Mouse (Mus musculus) adrenal gland, adult 2 months (tissue): Measurements from ENCODE around the gene Agtr1a. TPM values are rescaled to one million over a fixed set of nuclear protein-coding genes. Genes with fewer than 3 reads are reported as not detected.
A peak's percentile ranks its signal among the peaks of the same experiment; 100 is the strongest.

ENCODE experiments used
- DNase-seq: peaks from one replicate; pipeline ENCODE4 v3.0.0; 2021
- long read RNA-seq: library from polyadenylated mRNA; stranded (forward); transcript quantifications from one replicate; pipeline ENCODE4 v2.0.0, GENCODE M21; 2021
- polyA plus RNA-seq: library from polyadenylated mRNA; depleted of rRNA; stranded (reverse); fragments of >200 nt; gene quantifications from 2 replicates; pipeline ENCODE4 v1.2.3, GENCODE M21; 2012; rRNA removed
- total RNA-seq, 2 experiments: library from RNA; stranded (reverse); gene quantifications; 2 replicates each; pipeline ENCODE4 v1.2.3; 2021

The Agtr1a gene
- total RNA-seq (100 to 1,000 TPM; 260 to 306 TPM), polyA plus RNA-seq (93.2 and 120 TPM in 2 replicates)
- long read RNA-seq, transcript Agtr1a-201 (3 exons, 2,199 nt), result major isoform, 84 of 94 reads
- long read RNA-seq, partial matches to known transcripts, result 0 of 94 reads
- long read RNA-seq, other reads (novel, unspliced or antisense), result 10 of 94 reads

- peak; percentile 94 for DNase-seq
Measured at GRCm38 (mm10) chr13:30336148-30336801, at the start of gene Agtr1a. TSS of gene Agtr1a (plus strand) at chr13:30336441.

DNA sequence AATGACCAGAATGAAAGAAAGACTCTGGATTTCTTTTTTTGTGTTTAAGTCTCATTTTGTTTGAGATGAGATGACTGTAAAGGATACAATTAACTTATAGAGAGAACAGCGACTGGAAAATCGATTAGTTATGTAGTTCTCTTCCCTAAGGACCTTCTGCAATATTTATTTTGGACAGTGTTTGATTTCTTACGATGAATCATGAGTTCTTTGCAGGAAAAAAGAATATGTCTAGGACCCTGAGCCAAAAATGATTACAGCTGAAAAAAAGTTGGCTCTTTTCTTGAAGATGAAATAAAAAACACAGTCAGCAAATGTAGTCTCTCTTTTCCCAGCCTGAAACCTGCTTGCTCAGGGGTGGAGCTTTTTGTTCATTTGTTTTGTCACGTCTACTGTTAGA is 26.0 kb upstream of the Agtr1a start:
- DNase-seq, result no peak

DNA sequence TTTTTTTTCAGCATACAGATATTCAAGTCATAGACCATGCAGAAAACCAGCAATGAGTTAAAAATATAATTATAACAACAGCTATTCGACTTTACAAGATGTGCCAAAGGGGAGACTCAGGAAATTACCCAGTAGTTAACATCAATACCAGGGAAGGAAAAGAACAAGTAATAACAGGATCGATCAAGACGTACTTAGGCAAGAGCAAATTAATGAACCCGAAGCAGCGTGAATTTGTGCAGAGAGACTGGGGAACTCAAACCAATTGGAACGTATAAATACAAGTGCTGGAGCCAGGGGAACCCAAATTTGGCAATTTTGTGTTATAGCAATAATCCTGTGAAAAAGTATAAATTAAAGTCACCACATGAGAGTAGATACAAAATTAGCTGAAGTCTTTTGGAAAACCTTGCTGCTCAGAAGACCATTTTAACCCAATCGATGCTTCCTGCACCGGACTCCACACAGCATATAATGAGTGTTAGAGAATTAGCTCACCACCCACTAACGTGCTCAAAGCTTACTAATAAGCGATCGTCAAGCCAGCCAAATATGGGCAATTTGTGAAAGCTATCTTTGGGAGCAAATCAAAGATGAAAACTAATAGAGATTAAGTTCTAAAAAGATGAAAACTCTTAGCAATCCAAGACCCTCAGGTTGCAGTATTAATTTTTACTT is 11.4 kb upstream of the Agtr1a start:
- no peak for DNase-seq

DNA sequence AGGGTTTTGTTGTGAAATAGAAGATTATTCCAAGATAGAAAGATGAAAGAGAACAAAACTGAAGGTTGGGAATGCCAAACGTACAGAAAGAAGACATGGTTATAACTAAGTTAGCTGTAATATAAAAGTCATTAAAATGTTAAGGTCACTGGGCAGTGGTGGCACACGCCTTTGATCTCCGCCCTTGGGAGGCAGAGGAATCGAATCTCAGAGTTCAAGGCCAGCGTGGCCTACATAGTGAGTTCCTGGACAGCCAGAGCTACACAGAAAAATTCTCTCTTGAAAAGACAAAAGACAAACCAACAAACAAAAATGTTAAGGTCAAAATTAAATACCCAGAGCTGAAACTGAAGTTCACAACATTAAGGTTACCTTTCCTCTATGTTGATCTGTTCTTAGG is 5.2 kb upstream of the Agtr1a start:
- peak; percentile 85 for DNase-seq

DNA sequence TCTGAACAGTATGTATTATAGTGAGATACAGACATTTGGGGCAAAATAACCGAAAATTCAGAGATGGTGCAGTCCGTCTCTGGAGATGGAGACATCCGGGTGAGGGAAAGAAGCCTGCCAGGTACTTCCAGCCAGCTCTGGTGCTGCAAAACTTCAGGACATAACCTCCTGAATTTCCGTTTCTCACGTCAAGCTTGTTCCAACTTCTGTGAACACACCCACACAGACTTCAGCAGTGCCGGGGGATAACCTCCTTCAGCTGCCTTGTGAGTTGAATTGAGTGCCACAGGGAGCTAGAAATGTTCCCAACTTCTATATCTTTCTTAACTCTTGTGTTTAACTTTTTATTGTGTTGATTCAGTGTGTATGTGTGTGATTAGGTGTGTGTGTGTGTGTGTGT is 4.4 kb upstream of the Agtr1a start:
- DNase-seq, result no peak

DNA sequence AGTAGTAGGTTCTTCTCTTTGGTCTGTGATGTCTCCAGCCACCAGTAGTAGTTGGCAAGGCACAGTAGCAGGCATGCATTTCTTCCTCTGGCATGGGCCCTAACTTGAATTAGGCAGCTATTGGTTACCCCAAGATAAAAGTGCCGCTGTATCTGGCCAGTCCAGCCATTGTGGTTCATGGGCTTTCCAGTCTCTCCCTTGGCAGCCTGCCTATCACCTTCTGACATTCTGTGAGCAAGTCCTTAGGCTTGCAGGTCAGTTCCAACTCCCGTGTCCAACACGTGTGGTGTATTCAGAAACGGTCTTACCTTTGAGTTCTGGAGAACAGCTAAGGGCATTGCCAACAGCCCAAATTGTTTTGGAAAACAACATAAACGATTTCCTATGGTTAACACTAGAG is 3.7 kb upstream of the Agtr1a start:
- DNase-seq, result peak; percentile 45

DNA sequence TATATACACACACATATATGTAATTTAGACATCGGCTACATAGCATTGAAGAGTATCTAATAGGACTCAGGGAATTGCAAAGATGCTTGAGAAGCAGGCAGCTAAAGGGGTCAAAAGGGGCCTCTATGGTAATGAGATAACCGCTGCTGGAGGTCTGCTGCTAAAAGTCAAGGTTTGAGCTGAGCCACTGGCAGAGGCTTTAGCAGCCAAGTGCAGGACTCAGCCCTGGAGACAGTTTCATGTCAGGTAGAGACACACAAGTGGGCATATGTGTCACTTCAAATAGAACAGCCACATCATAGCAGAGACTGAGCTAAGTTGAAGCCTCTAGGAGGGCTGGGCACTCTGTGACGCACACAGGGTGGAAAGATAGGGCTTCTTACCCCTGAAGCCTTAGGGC is 1.6 kb upstream of the Agtr1a start:
- DNase-seq, result peak; percentile 59

DNA sequence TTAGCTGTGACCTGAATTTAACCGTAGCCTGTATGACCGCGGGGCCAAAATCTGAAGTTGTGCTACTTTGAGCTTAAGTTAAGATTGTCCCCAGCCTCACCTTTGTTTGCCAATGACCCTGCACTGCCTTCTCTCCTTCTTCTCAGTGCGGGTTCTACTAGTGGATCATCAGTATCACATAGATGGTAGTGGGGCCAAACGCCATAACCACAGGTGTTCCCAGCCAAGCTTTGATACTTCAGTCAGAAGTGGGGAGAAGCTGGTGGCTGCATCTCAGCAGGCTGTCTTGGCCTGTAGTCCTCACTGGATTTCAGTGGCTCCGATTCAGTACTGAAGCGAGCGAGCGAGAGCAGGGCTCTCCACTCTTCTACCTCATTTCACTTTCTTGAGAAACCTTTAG is 672 bp downstream of the Agtr1a start:
- DNase-seq, result peak; percentile 41

GRCm38 (mm10) chr13:30337646-30338045 is 1.4 kb downstream of the Agtr1a start:
- DNase-seq, result no peak

GRCm38 (mm10) chr13:30338576-30338975 is 2.3 kb downstream of the Agtr1a start:
- no peak for DNase-seq

GRCm38 (mm10) chr13:30339927-30340326 is 3.7 kb downstream of the Agtr1a start:
- DNase-seq, result peak; percentile 49

DNA sequence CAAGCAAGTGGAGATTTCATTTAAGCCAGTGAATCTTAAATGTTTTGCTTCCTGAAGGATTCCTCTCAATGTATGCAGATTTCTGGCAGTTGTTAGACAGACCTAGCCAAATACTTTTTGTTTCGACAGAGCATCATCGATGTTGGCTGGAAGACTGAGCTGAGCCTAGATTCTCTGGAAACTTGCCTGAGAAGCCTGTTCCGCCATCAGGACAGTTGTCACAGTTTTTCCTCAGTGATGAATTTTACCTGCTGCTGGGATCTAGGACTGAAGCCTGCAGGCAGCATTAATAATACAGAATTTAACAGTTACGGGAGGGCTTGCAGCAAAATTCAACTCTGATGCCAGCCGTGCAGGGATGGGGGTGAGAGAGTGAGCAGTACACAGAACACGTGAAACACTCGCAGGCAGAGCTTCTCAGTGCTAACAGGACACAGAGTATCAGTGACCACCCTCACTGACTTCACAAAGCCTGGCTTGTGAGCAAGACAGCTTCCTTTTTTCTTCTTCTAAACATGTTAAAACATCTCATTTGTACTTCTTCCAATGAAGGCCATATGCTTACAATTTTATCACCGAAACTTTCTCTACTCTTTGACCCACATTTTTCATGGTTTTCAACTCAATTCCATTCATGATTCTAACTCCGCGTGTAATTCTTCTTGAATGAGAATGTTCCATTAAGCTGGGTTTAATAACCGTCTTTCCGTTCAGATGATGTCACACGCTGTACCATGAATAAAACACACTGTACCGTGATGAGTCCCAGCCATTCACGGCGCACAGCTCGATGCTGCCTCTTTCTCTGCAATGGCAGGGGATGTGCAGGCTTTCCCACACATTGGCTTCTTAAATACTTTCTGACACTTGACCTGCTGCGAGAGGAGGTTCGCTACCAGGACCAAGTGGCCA is 6.0 kb downstream of the Agtr1a start:
- DNase-seq, result no peak

- no peak for DNase-seq
Measured at GRCm38 (mm10) chr13:30345427-30345913, 9.2 kb downstream of the Agtr1a start.

GRCm38 (mm10) chr13:30346881-30347280 is 10.6 kb downstream of the Agtr1a start:
- DNase-seq, result no peak

- no peak for DNase-seq
Measured at GRCm38 (mm10) chr13:30348306-30348705, 12.1 kb downstream of the Agtr1a start.

GRCm38 (mm10) chr13:30351966-30352365 is 15.7 kb downstream of the Agtr1a start:
- no peak for DNase-seq

- DNase-seq, result no peak
Measured at GRCm38 (mm10) chr13:30354991-30355580, 18.8 kb downstream of the Agtr1a start.

DNA sequence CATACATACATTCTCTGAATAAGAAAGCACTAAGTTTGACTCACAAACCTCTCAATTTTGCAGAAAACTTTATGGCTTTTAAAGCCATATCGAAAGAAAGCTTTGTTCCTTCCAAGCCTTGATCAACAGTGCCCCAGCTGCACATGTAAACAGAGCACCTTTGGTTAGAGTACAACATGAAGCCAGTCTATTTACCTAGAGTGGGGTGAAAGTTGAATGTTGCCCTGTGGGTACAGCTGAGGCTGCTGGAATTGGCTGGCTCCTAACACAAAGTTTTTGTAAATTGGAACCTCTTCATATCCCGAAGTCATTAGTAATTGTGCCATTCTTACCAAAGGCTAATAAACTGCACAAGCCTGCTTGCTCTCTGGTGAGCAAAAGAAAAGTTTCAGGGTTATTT is 19.7 kb downstream of the Agtr1a start:
- no peak for DNase-seq

- no peak for DNase-seq
Measured at GRCm38 (mm10) chr13:30358456-30359168, 22.4 kb downstream of the Agtr1a start.

- DNase-seq, result no peak
Measured at GRCm38 (mm10) chr13:30359886-30360285, 23.6 kb downstream of the Agtr1a start.

- no peak for DNase-seq
Measured at GRCm38 (mm10) chr13:30361002-30361401, 24.8 kb downstream of the Agtr1a start.
